Mouse (Mus musculus): ENCODE measurements around the gene Mfsd11. TPM values are rescaled to one million over a fixed set of nuclear protein-coding genes. Genes with fewer than 3 reads are reported as not detected.

The Mfsd11 gene
- polyA plus RNA-seq, 1 experiment from 2014 or later = 18.0 TPM

DNA sequence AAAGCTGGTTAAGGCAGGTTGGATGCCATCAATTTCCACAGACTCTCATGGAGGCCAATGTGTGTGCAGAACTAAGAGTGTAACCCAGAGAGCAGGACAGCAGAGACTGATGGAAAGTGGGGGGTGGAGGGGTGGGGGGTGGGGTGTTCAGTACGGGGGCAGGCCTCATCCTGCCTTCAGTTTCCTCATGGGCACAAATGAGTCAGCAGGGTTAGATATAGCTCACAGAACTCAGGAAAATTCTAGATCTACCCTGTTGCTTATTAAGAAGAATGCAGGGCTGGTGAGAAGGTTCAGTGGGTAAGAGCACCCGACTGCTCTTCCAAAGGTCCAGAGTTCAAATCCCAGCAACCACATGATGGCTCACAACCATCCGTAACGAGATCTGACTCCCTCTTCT lies 17.4 kb downstream of the Mfsd11 start:
- no peak for ATAC-seq

DNA sequence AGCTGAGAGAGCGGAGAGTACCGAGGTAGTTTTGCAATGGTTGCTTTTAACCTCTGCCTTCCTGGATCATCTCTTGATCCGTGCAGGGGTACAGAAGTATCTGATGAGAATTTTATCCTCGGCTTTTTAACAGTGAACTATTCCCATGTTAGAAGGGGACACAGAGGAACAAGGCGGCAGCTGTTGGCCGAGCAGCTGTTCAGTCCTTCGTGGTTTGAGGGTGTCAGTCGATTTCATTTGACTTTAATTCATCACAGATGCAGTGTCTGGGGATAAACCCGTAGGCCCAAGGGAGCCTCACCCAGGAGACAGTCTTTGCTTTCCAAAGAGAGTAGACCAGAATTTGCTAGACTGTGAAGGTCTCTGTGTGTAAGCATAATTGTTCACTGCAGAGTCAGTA lies 19.3 kb downstream of the Mfsd11 start:
- Histone ChIP-seq H3K4me3 (ENCODE audit: low read depth, low read length) (no peak overlapping the region), H3K27me3 (ENCODE audit: insufficient read depth, low read length) (no peaks in the 10 kb centered on the region), H3K4me2 (ENCODE audit: low read depth, low read length) (no peak overlapping the region), H3K27ac (ENCODE audit: low read depth) (no peak overlapping the region), H3K9ac (replicated peaks) (no peak overlapping the region), H3K9me3 (ENCODE audit: low read length) (no peaks in the 10 kb centered on the region), H3K36me3 (replicated peaks; ENCODE audit: insufficient read depth, low read length) (peaks cover 38% of the 10 kb centered on the region), H3K4me1 (ENCODE audit: insufficient read depth) (no peaks in the 10 kb centered on the region)
- WGBS (ENCODE audit: insufficient replicate concordance) = 86% methylated on average over 9 of the region's 9 CpGs
- ATAC-seq = no peak
- DNase-seq = no peak
- no peak for TF ChIP-seq EP300 (IDR thresholded peaks at IDR 0.05; ENCODE audit: low read depth)
- TF ChIP-seq CTCF (IDR thresholded peaks at IDR 0.05; ENCODE audit: low read depth) = no peak

More for the DNA sequence above, 17.4 kb downstream of the Mfsd11 start:
- Histone ChIP-seq H3K27me3 (ENCODE audit: insufficient read depth, low read length) (no peaks in the 10 kb centered on the region), H3K4me2 (ENCODE audit: low read depth, low read length) (no peak overlapping the region), H3K9me3 (ENCODE audit: low read length) (no peaks in the 10 kb centered on the region), H3K4me1 (ENCODE audit: insufficient read depth) (no peaks in the 10 kb centered on the region), H3K36me3 (replicated peaks; ENCODE audit: insufficient read depth, low read length) (peaks cover 46% of the 10 kb centered on the region), H3K4me3 (ENCODE audit: low read depth, low read length) (no peak overlapping the region), H3K9ac (replicated peaks) (no peak overlapping the region), H3K27ac (ENCODE audit: low read depth) (no peak overlapping the region)
- 66% methylated on average over 4 of the region's 4 CpGs for WGBS (ENCODE audit: insufficient replicate concordance)
- DNase-seq = no peak
- TF ChIP-seq CTCF (IDR thresholded peaks at IDR 0.05; ENCODE audit: low read depth) (no peak), EP300 (IDR thresholded peaks at IDR 0.05; ENCODE audit: low read depth) (no peak)

DNA sequence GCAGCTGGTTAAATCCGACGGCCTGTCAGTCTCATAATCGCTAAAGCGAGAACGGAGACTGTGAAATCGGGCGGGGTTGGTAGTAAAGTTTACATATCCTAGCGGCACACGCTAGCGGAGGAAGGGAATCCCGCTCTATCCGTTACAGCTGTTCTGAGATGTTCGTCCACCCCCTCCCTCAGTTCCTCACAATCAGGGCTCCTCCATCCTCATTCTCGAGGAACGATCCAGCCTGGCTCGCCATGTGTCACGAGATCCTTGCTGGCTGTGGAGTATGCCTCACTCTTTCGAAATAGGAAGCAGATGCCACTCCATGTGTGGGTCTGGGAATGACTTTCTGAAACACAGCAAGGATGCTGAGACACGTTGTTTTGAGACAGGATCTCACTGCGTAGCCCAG lies 21.7 kb downstream of the Mfsd11 start:
- WGBS (ENCODE audit: insufficient replicate concordance) = 89% methylated on average over 20 of the region's 20 CpGs

DNA sequence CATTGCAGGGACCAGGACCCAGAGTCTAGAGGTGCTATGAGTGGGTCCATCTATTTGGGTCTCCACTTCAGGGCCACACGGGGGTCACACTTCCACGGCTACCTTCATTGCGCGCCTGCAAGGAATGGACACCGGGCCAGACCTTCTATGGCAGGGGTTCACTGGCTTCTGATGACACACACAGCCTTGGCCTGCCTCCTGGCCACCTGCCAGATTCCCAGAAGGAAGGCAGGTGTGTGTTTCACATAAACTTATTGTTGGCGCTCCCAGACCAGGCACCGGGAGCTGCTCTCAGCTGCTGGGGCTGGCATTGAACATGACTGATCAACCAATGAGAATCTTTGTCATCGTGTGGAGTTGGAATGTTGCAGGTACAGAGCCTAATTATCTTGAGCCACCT lies 26.2 kb downstream of the Mfsd11 start:
- TF ChIP-seq EP300 (IDR thresholded peaks at IDR 0.05; ENCODE audit: low read depth) (no peak), CTCF (IDR thresholded peaks at IDR 0.05; ENCODE audit: low read depth) (no peak)
- Histone ChIP-seq H3K9ac (replicated peaks) (no peak overlapping the region), H3K27ac (ENCODE audit: low read depth) (no peak overlapping the region), H3K9me3 (ENCODE audit: low read length) (no peaks in the 10 kb centered on the region), H3K27me3 (ENCODE audit: insufficient read depth, low read length) (no peaks in the 10 kb centered on the region), H3K4me1 (ENCODE audit: insufficient read depth) (no peaks in the 10 kb centered on the region), H3K4me2 (ENCODE audit: low read depth, low read length) (no peak overlapping the region), H3K36me3 (replicated peaks; ENCODE audit: insufficient read depth, low read length) (peaks cover 13% of the 10 kb centered on the region), H3K4me3 (ENCODE audit: low read depth, low read length) (no peak overlapping the region)
- ATAC-seq (no peak), DNase-seq (no peak)
- WGBS (ENCODE audit: insufficient replicate concordance) = 84% methylated on average over 8 of the region's 8 CpGs

More for the DNA sequence above, 21.7 kb downstream of the Mfsd11 start:
- ATAC-seq (no peak), DNase-seq (no peak)
- no peaks in the 10 kb centered on the region for H3K9me3 ChIP-seq (ENCODE audit: low read length)
- no peak overlapping the region for H3K27ac ChIP-seq (ENCODE audit: low read depth)
- no peak overlapping the region for H3K4me3 ChIP-seq (ENCODE audit: low read depth, low read length)
- H3K36me3 ChIP-seq (replicated peaks; ENCODE audit: insufficient read depth, low read length) = peaks cover 35% of the 10 kb centered on the region
- TF ChIP-seq CTCF (IDR thresholded peaks at IDR 0.05; ENCODE audit: low read depth) (no peak), EP300 (IDR thresholded peaks at IDR 0.05; ENCODE audit: low read depth) (no peak)
- H3K4me2 ChIP-seq (ENCODE audit: low read depth, low read length) = no peak overlapping the region
- no peak overlapping the region for H3K9ac ChIP-seq (replicated peaks)
- no peaks in the 10 kb centered on the region for H3K27me3 ChIP-seq (ENCODE audit: insufficient read depth, low read length)
- H3K4me1 ChIP-seq (ENCODE audit: insufficient read depth) = no peaks in the 10 kb centered on the region

DNA sequence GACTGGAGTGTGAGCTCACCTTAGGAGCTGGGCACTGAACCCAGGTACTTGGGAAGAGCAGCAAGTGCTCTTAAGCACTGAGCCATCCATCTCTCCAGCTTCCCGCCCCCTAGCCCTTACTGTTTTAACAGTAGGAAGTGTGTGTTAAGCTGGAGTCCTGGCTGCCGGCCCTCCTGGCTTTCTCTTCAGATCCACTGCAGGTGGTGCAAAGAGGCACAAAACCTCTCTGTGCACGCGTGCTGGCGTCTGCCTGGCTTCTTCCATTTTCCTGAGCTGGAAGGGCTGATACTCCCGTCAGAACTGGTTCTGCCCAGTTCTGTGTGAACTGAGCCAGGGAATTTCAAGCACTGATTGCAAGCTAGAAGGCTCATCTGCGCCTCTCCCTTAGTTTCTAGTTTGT lies 28.6 kb downstream of the Mfsd11 start:
- no peak for TF ChIP-seq EP300 (IDR thresholded peaks at IDR 0.05; ENCODE audit: low read depth)
- no peak for TF ChIP-seq CTCF (IDR thresholded peaks at IDR 0.05; ENCODE audit: low read depth)
- no peak overlapping the region for H3K9ac ChIP-seq (replicated peaks)
- no peaks in the 10 kb centered on the region for H3K9me3 ChIP-seq (ENCODE audit: low read length)
- H3K36me3 ChIP-seq (replicated peaks; ENCODE audit: insufficient read depth, low read length) = no peaks in the 10 kb centered on the region
- no peak for ATAC-seq
- no peak overlapping the region for H3K4me3 ChIP-seq (ENCODE audit: low read depth, low read length)
- H3K4me1 ChIP-seq (ENCODE audit: insufficient read depth) = 0 out of 2 replicates have a peak, but pooled peaks cover 3% of the 10 kb centered on the region
- H3K27ac ChIP-seq (ENCODE audit: low read depth) = no peak overlapping the region
- DNase-seq = no peak
- peaks cover under 1% of the 10 kb centered on the region; the same call in 1 of the 2 replicates for H3K27me3 ChIP-seq (ENCODE audit: insufficient read depth, low read length)
- WGBS (ENCODE audit: insufficient replicate concordance) = 74% methylated on average over 7 of the region's 7 CpGs
- H3K4me2 ChIP-seq (ENCODE audit: low read depth, low read length) = no peak overlapping the region

DNA sequence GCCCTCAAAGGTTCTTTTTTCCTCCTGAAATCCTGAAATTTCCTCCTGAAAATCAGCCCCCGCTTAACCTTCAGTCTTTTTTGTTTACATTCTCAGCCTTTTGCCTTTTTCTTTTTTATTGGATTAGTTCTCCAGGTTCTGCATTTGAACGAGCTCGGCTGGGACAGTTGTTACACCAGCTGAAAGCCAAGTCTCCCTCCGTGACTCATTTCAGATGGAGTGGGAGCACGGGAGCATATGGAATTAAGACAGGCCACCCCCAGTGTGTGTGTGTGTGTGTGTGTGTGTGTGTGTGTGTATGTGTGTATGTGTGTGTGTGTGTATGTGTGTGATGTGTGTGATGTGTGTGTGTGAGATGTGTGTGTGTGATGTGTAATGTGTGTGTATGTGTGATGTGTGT lies 29.2 kb downstream of the Mfsd11 start:
- Histone ChIP-seq H3K4me3 (ENCODE audit: low read depth, low read length) (no peak overlapping the region), H3K9ac (replicated peaks) (no peak overlapping the region), H3K36me3 (replicated peaks; ENCODE audit: insufficient read depth, low read length) (no peaks in the 10 kb centered on the region), H3K27ac (ENCODE audit: low read depth) (no peak overlapping the region), H3K27me3 (ENCODE audit: insufficient read depth, low read length) (peaks cover 4% of the 10 kb centered on the region; the same call in 1 of the 2 replicates), H3K4me2 (ENCODE audit: low read depth, low read length) (no peak overlapping the region), H3K9me3 (ENCODE audit: low read length) (no peaks in the 10 kb centered on the region), H3K4me1 (ENCODE audit: insufficient read depth) (0 out of 2 replicates have a peak, but pooled peaks cover 3% of the 10 kb centered on the region)
- WGBS (ENCODE audit: insufficient replicate concordance) = 67% methylated on average over 5 of the region's 5 CpGs
- DNase-seq (no peak), ATAC-seq (no peak)
- TF ChIP-seq EP300 (IDR thresholded peaks at IDR 0.05; ENCODE audit: low read depth) (no peak), CTCF (IDR thresholded peaks at IDR 0.05; ENCODE audit: low read depth) (no peak)

DNA sequence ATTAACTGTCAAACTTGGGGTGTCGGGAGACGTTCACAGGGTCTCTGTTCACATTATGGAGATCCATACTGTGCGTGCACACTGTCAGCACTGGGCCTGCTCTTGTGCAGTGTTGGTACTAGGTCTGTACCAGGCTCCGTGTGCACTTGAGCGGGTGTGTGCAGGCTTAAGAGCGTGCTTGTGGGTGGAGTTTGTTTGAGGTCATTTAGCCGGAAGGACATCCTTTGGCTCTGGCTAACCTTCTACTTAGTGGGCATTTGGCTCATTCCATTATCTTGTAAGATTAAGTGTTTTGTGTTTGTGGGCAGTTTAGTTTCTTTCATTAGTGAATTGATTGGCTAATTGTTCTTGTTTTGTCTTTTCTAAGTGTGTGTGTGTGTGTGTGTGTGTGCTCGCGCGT lies 30.2 kb downstream of the Mfsd11 start:
- H3K4me2 ChIP-seq (ENCODE audit: low read depth, low read length) = no peak overlapping the region
- H3K9ac ChIP-seq (replicated peaks) = no peak overlapping the region
- H3K27ac ChIP-seq (ENCODE audit: low read depth) = no peak overlapping the region
- H3K9me3 ChIP-seq (ENCODE audit: low read length) = no peaks in the 10 kb centered on the region
- no peaks in the 10 kb centered on the region for H3K36me3 ChIP-seq (replicated peaks; ENCODE audit: insufficient read depth, low read length)
- no peak for TF ChIP-seq EP300 (IDR thresholded peaks at IDR 0.05; ENCODE audit: low read depth)
- TF ChIP-seq CTCF (IDR thresholded peaks at IDR 0.05; ENCODE audit: low read depth) = no peak
- no peak for ATAC-seq
- H3K27me3 ChIP-seq (ENCODE audit: insufficient read depth, low read length) = peaks cover 4% of the 10 kb centered on the region; the same call in 1 of the 2 replicates
- DNase-seq = no peak
- WGBS (ENCODE audit: insufficient replicate concordance) = 84% methylated on average over 10 of the region's 10 CpGs
- H3K4me1 ChIP-seq (ENCODE audit: insufficient read depth) = 0 out of 2 replicates have a peak, but pooled peaks cover 3% of the 10 kb centered on the region
- no peak overlapping the region for H3K4me3 ChIP-seq (ENCODE audit: low read depth, low read length)

Data from liver, postnatal 0 days (tissue).